Mouse (Mus musculus) activated CD4-positive, CD25-positive, alpha-beta regulatory T cell, adult 9 weeks (primary cell): ENCODE results near the gene Tmem35b. TPM values are rescaled to one million over a fixed set of nuclear protein-coding genes. Genes with fewer than 3 reads are reported as not detected.

ENCODE experiments used
- polyA plus RNA-seq: library from polyadenylated mRNA; unstranded; fragments of 100-300 nt; shearing (Covaris generic); gene quantifications from one replicate; pipeline ENCODE4 v1.2.1, GENCODE M21; 2017

Gene Tmem35b
- 27.6 TPM for polyA plus RNA-seq

GRCm38 (mm10) chr4:127123391-127123790, at the start of gene Tmem35b:
Tmem35b (plus strand) TSS chr4:127123691.

GRCm38 (mm10) chr4:127076875-127077548, 46.5 kb upstream of the Tmem35b start, which contains the start of gene Zmym6:
Zmym6 (plus strand) TSS chr4:127077383.

GRCm38 (mm10) chr4:127168914-127169345, 45.4 kb downstream of the Tmem35b start, which contains the start of gene Dlgap3:
Dlgap3 (plus strand) TSS chr4:127169204.

Other genes with a start within 250 kb of the Tmem35b start
- 17.6 TPM for gene Zmym4, start 155.6 kb upstream of the Tmem35b start, polyA plus RNA-seq
- 27.2 TPM for gene Sfpq, start 102.4 kb upstream of the Tmem35b start, polyA plus RNA-seq
- gene Zmym1, start 62.5 kb upstream of the Tmem35b start, polyA plus RNA-seq, result 32.9 TPM
- 38.8 TPM for gene Zmym6, start 46.3 kb upstream of the Tmem35b start, polyA plus RNA-seq
- gene Dlgap3, start 45.5 kb downstream of the Tmem35b start, polyA plus RNA-seq, result not detected
- 52.7 TPM for gene Smim12, start 120.1 kb downstream of the Tmem35b start, polyA plus RNA-seq
- not detected for gene Gja4, start 190.3 kb downstream of the Tmem35b start, polyA plus RNA-seq
- gene Gjb3, start 207.2 kb downstream of the Tmem35b start, polyA plus RNA-seq, result not detected
- gene Gjb4, start 230.4 kb downstream of the Tmem35b start, polyA plus RNA-seq, result not detected
- gene Gjb5, start 234.5 kb downstream of the Tmem35b start, polyA plus RNA-seq, result not detected